Mouse (Mus musculus) layer of hippocampus, postnatal 14 days (tissue): Measurements from ENCODE around the gene Opn1sw. TPM values are rescaled to one million over a fixed set of nuclear protein-coding genes. Genes with fewer than 3 reads are reported as not detected.
"Not testable (repeated sequence)": the region's sequence is repeated elsewhere in the genome, so short reads cannot be mapped to it uniquely, and the experiment has no call there.

Experiments
- DNase-seq, 2 experiments: peaks; one replicate each; pipeline ENCODE4 v3.0.0; 2021 to 2022; ENCODE audit warnings: low spot score in 2 of 2, mixed read lengths in 1 of 2
- total RNA-seq, 2 experiments: library from RNA; stranded (reverse); gene quantifications; 2 replicates each; pipeline ENCODE4 v1.2.3; 2021

The Opn1sw gene
- total RNA-seq, 2 experiments from 2014 or later = 0.26 to 0.35 TPM

GRCm38 (mm10) chr6:29396714-29397540 lies 8.7 kb upstream of the Opn1sw start:
- no peak for DNase-seq

- peak; percentile 68 for DNase-seq
Observed at GRCm38 (mm10) chr6:29395910-29396713, 7.8 kb upstream of the Opn1sw start, which contains the start of gene Ccdc136. Gene Ccdc136, plus strand, starts transcription at chr6:29396309.

- DNase-seq = no peak
Observed at GRCm38 (mm10) chr6:29394286-29394685, 6.0 kb upstream of the Opn1sw start.

DNA sequence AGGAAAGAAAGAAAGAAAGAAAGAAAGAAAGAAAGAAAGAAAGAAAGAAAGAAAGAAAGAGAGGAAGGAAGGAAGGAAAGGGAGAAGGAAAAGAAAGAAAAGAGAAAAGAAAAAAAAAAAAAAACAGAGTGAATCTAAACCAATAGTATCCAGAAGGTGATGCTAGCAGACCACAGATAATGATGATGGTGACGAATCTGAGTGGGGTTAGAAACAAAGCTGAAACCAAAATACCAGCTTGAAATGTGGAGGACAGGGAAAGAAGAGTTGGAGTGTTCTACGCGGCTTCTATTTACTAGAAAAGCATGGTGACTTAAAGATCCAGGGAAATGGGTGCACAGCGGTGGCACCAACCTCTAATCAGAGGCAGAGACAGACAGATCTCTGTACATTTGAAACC lies 3.5 kb upstream of the Opn1sw start:
- peak in 1 of 2 experiments; percentile 42 for DNase-seq

DNA sequence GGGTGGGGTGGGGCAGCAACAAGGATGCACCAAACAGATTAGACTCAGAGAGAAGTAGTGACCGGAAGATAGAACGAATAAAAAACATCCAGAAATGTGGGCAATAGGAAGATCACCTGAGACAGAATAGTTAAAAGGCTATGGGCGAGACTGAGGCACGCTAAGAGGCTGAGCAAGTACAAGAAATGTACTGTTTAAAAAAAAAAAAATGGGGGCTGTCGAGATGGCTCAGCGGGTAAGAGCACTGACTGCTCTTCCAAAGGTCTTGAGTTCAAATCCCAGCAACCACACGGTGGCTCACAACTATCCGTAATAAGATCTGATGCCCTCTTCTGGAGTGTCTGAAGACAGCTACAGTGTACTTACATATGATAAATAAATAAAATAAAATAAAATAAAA lies 3.0 kb upstream of the Opn1sw start:
- not testable (repeated sequence) for DNase-seq

DNA sequence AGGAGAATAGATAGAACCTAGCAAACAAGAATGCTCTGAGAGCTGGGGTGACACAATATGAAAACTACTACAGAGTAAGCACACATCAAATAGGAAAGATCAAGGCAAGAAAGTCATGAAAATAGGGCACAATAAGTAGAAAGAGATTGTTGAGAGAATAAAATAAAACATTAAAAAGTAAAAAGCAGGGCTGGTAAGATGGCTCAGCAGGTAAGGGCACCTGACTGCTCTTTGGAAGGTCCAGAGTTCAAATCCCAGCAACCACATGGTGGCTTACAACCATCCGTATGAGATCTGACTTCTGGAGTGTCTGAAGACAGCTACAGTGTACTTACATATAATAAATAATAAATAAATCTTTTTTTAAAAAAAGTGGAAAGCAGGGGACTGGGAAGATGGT lies 2.2 kb upstream of the Opn1sw start:
- DNase-seq = not testable (repeated sequence)

- no peak for DNase-seq
Observed at GRCm38 (mm10) chr6:29389425-29389824, 1.2 kb upstream of the Opn1sw start.

DNA sequence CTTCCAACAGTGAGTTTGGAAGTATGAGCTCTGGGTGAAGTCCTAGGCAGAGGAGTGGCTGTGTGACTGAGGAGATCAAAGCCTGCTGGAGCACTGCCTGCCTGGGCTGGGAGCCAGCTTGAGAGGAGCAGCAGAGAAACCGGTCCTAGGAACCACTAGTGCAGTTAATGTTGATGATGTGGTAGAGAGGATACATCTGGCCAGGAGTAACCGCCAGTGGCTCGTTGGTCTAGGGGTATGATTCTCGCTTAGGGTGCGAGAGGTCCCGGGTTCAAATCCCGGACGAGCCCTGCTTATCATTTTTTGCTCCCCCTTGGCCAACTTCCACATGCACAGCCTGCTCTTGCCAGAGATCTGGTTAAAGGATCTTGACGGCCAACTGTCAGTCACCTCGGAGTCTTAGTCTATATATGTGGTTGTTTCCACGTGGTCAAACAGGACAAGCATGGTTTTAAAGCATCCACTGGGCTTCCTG lies 375 bp upstream of the Opn1sw start:
- peak; percentile 78 to 90 for DNase-seq

GRCm38 (mm10) chr6:29382442-29382841 lies 5.8 kb downstream of the Opn1sw start:
- no peak for DNase-seq

DNA sequence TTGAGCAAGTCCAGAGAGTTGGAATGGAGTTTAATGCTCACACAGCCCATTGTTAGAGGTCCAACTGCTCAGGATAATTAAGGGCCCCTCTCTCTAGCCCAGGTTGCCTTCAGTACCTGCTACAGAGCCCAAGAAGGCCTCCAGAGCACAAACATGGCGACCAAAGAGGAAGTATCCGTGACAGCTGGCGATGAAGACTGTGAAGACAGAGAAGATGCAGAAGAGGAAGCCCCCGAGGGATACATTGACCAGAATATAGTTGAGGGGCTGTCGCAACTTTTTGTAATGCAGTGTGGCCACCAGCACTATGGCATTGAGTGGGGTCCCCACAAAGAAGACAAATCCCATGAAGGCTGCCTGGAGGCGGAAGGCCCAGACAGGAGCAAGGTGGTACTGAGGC lies 8.3 kb downstream of the Opn1sw start:
- DNase-seq = no peak

DNA sequence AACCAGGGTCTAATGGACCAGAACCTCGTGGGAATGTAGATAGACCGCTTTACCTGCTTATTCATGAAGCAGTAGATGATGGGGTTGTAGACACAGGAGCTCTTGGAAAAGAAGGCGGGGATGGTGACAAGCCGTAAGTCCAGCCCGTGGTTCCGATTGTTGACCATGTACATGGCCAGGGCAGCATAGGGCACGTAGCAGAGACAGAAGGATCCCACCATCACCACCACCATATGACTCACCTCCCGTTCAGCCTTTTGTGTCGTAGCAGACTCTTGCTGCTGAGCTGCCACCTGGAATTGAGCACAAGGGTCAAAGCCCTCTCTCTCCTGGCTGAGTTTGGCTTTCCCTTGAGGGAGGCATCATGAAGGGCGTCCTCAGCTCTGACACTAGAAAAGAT lies 9.6 kb downstream of the Opn1sw start:
- no peak for DNase-seq

DNA sequence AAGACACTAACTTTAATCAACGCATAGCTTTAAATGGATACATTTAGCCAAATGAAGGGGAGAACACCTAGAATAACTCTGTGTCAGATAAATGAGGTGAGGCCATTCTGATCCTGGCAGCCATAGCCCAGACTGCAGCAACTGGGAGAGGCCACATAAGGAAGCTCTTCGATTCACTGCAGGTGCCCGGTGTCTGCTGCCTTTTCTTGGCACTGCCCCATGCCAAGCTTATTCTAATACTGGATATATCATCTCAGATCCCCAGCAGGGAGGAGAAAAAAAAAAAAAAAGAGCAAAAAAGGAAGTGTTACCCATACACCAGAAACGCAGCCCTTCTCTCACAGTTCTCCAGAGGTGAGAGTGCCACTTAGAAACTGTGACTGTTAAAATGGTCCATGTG lies 10.9 kb downstream of the Opn1sw start:
- no peak for DNase-seq

DNA sequence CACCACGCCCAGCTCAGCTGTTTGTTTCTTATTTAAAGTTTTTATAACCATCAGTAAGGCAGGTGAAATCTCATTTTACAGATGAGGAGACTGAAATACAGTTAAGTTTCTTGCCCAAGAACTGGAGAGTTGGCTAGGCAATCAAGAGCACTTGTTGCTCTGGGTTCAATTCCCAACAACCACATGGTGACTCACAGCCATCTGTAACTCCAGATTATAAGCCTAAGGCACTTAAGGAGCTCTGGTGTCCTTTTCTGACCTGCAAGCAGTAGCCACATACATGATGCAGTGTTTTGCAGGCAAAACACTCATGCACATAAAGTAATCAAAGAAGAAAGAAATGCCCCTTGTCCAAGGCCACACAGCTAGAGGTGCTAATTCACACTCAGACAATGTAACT lies 23.0 kb downstream of the Opn1sw start:
- DNase-seq = no peak

DNA sequence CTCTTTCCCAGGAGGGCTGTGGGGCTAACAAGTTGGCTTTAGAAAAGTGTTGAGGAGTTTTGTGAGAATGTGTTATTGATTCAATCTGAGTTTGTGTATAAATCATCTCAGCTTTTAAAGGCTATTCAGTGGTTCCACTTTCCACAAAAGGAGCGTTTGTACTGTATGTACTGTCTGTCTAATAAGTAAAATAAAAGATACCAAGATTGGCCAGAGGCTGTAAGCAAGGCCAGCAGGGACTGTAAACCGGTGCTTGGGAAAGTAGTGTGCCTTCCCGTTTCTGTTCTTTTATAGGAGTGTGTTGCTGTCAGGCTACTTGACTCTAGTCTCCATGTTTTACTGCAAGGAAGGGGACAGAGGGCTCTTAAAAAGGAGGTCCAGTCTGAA lies 25.1 kb downstream of the Opn1sw start:
- peak in 1 of 2 experiments; percentile 42 for DNase-seq

DNA sequence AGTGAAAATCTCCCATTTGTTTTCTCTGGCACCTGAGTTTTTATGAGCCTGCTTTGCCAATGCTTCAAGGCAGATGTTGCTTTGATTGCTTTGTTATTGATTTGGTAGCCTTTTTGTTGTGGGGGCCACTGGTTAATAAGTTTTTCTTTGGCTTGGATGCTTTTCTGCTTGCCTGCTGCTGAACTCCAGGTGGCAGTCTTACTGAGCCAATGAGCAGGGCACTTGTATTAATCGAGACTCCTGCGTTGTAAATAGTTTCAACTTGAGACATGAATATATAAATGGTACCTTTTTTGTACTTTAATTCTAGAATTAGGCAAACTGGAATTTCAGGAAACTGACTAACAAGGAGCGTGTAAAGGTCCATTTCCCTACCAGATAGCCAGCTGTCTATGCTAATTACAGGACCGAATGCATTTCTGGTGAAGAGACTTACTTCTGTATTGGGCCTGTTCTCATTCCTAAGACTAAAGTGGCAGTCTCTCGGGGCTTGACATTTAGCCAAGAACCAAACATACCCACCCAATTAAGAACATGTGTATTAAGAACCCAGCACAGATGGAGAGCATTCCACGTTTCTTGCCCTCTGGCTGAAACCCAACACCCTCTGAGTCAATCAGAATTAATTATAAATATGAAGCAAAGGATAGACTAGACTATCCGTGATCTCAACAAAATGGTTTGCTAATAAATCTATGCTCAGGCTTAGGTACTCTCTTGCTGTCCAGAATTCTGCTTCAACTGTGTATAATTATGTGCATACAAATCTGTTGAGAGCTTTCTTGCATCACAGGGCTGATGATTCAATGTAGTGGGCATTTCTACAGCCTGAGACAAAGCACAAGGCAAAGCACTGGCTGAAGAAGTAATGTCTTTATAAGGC lies 25.8 kb downstream of the Opn1sw start:
- DNase-seq = peak in 1 of 2 experiments; percentile 50

GRCm38 (mm10) chr6:29360211-29360610 lies 28.1 kb downstream of the Opn1sw start:
- no peak for DNase-seq

DNA sequence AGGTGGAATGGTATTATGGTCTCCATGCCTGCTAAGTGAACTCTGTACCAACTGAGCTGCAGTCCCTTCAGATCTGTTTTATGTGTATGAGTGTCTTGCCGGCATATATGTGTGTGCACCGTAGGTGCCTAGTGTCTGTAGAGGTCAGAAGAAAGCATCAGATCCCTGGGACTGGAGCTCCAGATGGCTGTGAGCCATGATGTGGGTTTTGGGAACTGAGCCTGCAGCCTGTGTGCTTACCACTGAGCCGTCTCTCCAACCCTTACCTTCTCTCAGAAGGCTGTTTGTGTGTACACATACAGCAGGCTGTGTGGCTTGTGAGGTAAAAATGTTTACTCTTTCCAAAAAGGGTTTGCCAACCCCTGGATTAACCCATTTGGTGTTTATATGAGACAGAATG lies 28.9 kb downstream of the Opn1sw start:
- no peak for DNase-seq

DNA sequence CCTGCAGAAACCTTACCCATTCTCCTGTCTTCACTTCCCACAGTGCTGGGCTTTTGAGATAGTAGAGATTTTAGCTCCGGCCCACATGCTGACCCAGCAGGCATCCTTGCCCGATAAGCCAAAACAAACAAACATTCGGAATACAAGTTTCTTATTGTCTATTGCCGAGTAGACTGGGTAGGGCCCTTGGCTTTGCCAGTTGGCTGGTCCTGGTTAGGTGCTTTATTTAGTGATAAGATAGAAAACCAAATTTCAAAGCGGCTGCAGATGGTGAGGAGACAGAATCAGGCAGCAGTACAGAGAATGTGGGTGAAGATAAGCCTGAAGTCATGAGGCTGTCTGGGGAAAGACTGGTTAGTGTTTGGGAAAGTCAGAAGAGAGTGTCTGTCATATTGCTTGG lies 35.5 kb downstream of the Opn1sw start:
- DNase-seq = no peak

DNA sequence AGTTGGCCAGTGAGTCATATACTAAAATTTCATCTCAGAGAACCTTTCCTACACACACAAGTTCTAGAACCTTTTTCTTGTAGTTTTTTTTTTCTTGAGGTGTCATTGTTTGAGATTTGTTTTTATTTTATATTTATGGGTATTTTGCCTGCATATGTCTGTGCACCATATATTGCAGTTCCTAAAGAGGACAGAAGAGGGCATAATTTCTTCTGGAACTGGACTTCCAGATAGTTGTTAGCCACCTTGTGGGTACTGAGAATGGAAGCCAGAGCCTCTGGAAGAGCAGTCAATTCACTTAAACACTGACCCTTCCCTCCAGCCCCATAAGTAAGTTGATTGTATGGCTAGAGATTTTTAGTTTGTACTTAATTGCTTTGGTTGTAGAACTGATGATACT lies 36.7 kb downstream of the Opn1sw start:
- no peak for DNase-seq

- no peak for DNase-seq
Observed at GRCm38 (mm10) chr6:29348371-29348724, 39.9 kb downstream of the Opn1sw start.

- DNase-seq = peak; percentile 97 to 99
Observed at GRCm38 (mm10) chr6:29347665-29348370, 40.5 kb downstream of the Opn1sw start, which contains the start of gene Calu. Gene Calu, plus strand, starts transcription at chr6:29348069.
